Mouse (Mus musculus): ENCODE results near the gene Galnt7. TPM values are rescaled to one million over a fixed set of nuclear protein-coding genes. Genes with fewer than 3 reads are reported as not detected.

Gene Galnt7
- polyA plus RNA-seq, 1 experiment from 2014 or later, result 9.7 TPM

GRCm38 (mm10) chr8:57574398-57574797, 78.4 kb downstream of the Galnt7 start:
- no peak overlapping the region for H3K9ac ChIP-seq
- H3K4me2 ChIP-seq, result no peak overlapping the region
- peaks cover 14% of the 10 kb centered on the region for H3K4me1 ChIP-seq
- H3K27me3 ChIP-seq (replicated peaks), result no peaks in the 10 kb centered on the region
- no peaks in the 10 kb centered on the region for H3K36me3 ChIP-seq (replicated peaks)
- H3K27ac ChIP-seq, result no peak overlapping the region
- ATAC-seq (replicated peaks), result peak; percentile 80
- WGBS, result 8% methylated on average over 7 of the region's 7 CpGs
- H3K9me3 ChIP-seq, result no peaks in the 10 kb centered on the region
- H3K4me3 ChIP-seq, result no peak overlapping the region

- Histone ChIP-seq H3K4me3 (no peak overlapping the region), H3K9me3 (no peaks in the 10 kb centered on the region), H3K27ac (no peak overlapping the region), H3K4me1 (peaks cover 18% of the 10 kb centered on the region), H3K9ac (no peak overlapping the region), H3K27me3 (replicated peaks) (no peaks in the 10 kb centered on the region), H3K36me3 (replicated peaks) (no peaks in the 10 kb centered on the region), H3K4me2 (no peak overlapping the region)
- 82% methylated on average over 6 of the region's 6 CpGs for WGBS
- ATAC-seq (replicated peaks), result no peak
Measured at GRCm38 (mm10) chr8:57573844-57574243, 79.0 kb downstream of the Galnt7 start.

- peaks cover 14% of the 10 kb centered on the region; the same call in 1 of the 2 replicates for H3K4me1 ChIP-seq
- no peaks in the 10 kb centered on the region for H3K9me3 ChIP-seq
- no peak overlapping the region for H3K9ac ChIP-seq
- H3K27ac ChIP-seq, result no peak overlapping the region
- WGBS, result 86% methylated on average over 6 of the region's 6 CpGs
- H3K27me3 ChIP-seq (replicated peaks), result no peaks in the 10 kb centered on the region
- no peak overlapping the region for H3K4me2 ChIP-seq
- no peaks in the 10 kb centered on the region for H3K36me3 ChIP-seq (replicated peaks)
- H3K4me3 ChIP-seq, result no peak overlapping the region
- ATAC-seq (replicated peaks), result no peak
Measured at GRCm38 (mm10) chr8:57569886-57570285, 82.9 kb downstream of the Galnt7 start.

- ATAC-seq (replicated peaks), result peak; percentile 37; the same call in 1 of the 2 replicates
- Histone ChIP-seq H3K4me2 (no peak overlapping the region), H3K36me3 (replicated peaks) (no peaks in the 10 kb centered on the region), H3K27ac (no peak overlapping the region), H3K4me3 (no peak overlapping the region), H3K4me1 (peaks cover 9% of the 10 kb centered on the region; the same call in 1 of the 2 replicates), H3K27me3 (replicated peaks) (no peaks in the 10 kb centered on the region), H3K9me3 (no peaks in the 10 kb centered on the region), H3K9ac (no peak overlapping the region)
- 51% methylated on average over 11 of the region's 11 CpGs for WGBS
Measured at GRCm38 (mm10) chr8:57569400-57569795, 83.4 kb downstream of the Galnt7 start.

- ATAC-seq (replicated peaks), result peak; percentile 57
Measured at GRCm38 (mm10) chr8:57568633-57569399, 84.0 kb downstream of the Galnt7 start.

GRCm38 (mm10) chr8:57567998-57568397, 84.8 kb downstream of the Galnt7 start:
- Histone ChIP-seq H3K36me3 (replicated peaks) (no peaks in the 10 kb centered on the region), H3K9me3 (no peaks in the 10 kb centered on the region), H3K27me3 (replicated peaks) (no peaks in the 10 kb centered on the region), H3K27ac (no peak overlapping the region), H3K4me1 (peaks cover 8% of the 10 kb centered on the region; the same call in 1 of the 2 replicates), H3K9ac (no peak overlapping the region), H3K4me2 (no peak overlapping the region), H3K4me3 (no peak overlapping the region)
- ATAC-seq (replicated peaks), result no peak
- 81% methylated on average over 7 of the region's 7 CpGs for WGBS

More at GRCm38 (mm10) chr8:57568633-57569399, 84.0 kb downstream of the Galnt7 start:
- Histone ChIP-seq H3K9ac (no peak overlapping the region), H3K27me3 (replicated peaks) (no peaks in the 10 kb centered on the region), H3K4me1 (peaks cover 8% of the 10 kb centered on the region; the same call in 1 of the 2 replicates), H3K4me2 (no peak overlapping the region), H3K27ac (no peak overlapping the region), H3K9me3 (no peaks in the 10 kb centered on the region), H3K4me3 (no peak overlapping the region), H3K36me3 (replicated peaks) (no peaks in the 10 kb centered on the region)
- WGBS, result 68% methylated on average over 18 of the region's 18 CpGs

- Histone ChIP-seq H3K4me2 (no peak overlapping the region), H3K36me3 (replicated peaks) (no peaks in the 10 kb centered on the region), H3K9ac (no peak overlapping the region), H3K4me1 (peaks cover 8% of the 10 kb centered on the region; the same call in 1 of the 2 replicates), H3K4me3 (no peak overlapping the region), H3K27ac (no peak overlapping the region), H3K9me3 (no peaks in the 10 kb centered on the region), H3K27me3 (replicated peaks) (no peaks in the 10 kb centered on the region)
- 89% methylated on average over 6 of the region's 6 CpGs for WGBS
- no peak for ATAC-seq (replicated peaks)
Measured at GRCm38 (mm10) chr8:57565039-57565438, 87.8 kb downstream of the Galnt7 start.

GRCm38 (mm10) chr8:57563726-57564125, 89.1 kb downstream of the Galnt7 start:
- Histone ChIP-seq H3K27ac (no peak overlapping the region), H3K4me2 (no peak overlapping the region), H3K9me3 (no peaks in the 10 kb centered on the region), H3K9ac (no peak overlapping the region), H3K4me3 (no peak overlapping the region), H3K36me3 (replicated peaks) (no peaks in the 10 kb centered on the region), H3K4me1 (peaks cover 3% of the 10 kb centered on the region; the same call in 1 of the 2 replicates), H3K27me3 (replicated peaks) (no peaks in the 10 kb centered on the region)
- 92% methylated on average over 15 of the region's 15 CpGs for WGBS
- no peak for ATAC-seq (replicated peaks)

- 91% methylated on average over 3 of the region's 3 CpGs for WGBS
- H3K36me3 ChIP-seq (replicated peaks), result no peaks in the 10 kb centered on the region
- no peaks in the 10 kb centered on the region for H3K9me3 ChIP-seq
- no peak overlapping the region for H3K4me2 ChIP-seq
- no peak overlapping the region for H3K4me3 ChIP-seq
- no peak overlapping the region for H3K9ac ChIP-seq
- no peaks in the 10 kb centered on the region for H3K27me3 ChIP-seq (replicated peaks)
- peaks cover 3% of the 10 kb centered on the region; the same call in 1 of the 2 replicates for H3K4me1 ChIP-seq
- ATAC-seq (replicated peaks), result no peak
- H3K27ac ChIP-seq, result no peak overlapping the region
Measured at GRCm38 (mm10) chr8:57562741-57563140, 90.1 kb downstream of the Galnt7 start.

GRCm38 (mm10) chr8:57560926-57561325, 91.9 kb downstream of the Galnt7 start:
- no peak for ATAC-seq (replicated peaks)
- 84% methylated on average over 9 of the region's 9 CpGs for WGBS
- H3K27ac ChIP-seq, result no peak overlapping the region
- no peak overlapping the region for H3K9ac ChIP-seq
- no peak overlapping the region for H3K4me2 ChIP-seq
- H3K4me1 ChIP-seq, result no peaks in the 10 kb centered on the region
- no peaks in the 10 kb centered on the region for H3K36me3 ChIP-seq (replicated peaks)
- H3K9me3 ChIP-seq, result no peaks in the 10 kb centered on the region
- H3K27me3 ChIP-seq (replicated peaks), result no peaks in the 10 kb centered on the region
- H3K4me3 ChIP-seq, result no peak overlapping the region

- H3K4me1 ChIP-seq, result no peaks in the 10 kb centered on the region
- WGBS, result 83% methylated on average over 14 of the region's 14 CpGs
Measured at GRCm38 (mm10) chr8:57552102-57553032, 100.5 kb downstream of the Galnt7 start.

GRCm38 (mm10) chr8:57547581-57547980, 105.3 kb downstream of the Galnt7 start:
- H3K27me3 ChIP-seq (replicated peaks), result no peaks in the 10 kb centered on the region
- H3K4me1 ChIP-seq, result no peaks in the 10 kb centered on the region
- 59% methylated on average over 12 of the region's 12 CpGs for WGBS
- no peak for ATAC-seq (replicated peaks)
- no peak overlapping the region for H3K4me3 ChIP-seq
- H3K4me2 ChIP-seq, result no peak overlapping the region
- no peak overlapping the region for H3K27ac ChIP-seq
- H3K9me3 ChIP-seq, result no peaks in the 10 kb centered on the region
- H3K9ac ChIP-seq, result no peak overlapping the region
- H3K36me3 ChIP-seq (replicated peaks), result no peaks in the 10 kb centered on the region

More at GRCm38 (mm10) chr8:57552102-57553032, 100.5 kb downstream of the Galnt7 start:
- Histone ChIP-seq H3K9ac (no peak overlapping the region), H3K27ac (no peak overlapping the region), H3K4me2 (no peak overlapping the region), H3K36me3 (replicated peaks) (no peaks in the 10 kb centered on the region), H3K9me3 (no peaks in the 10 kb centered on the region), H3K4me3 (no peak overlapping the region), H3K27me3 (replicated peaks) (no peaks in the 10 kb centered on the region)
- ATAC-seq (replicated peaks), result no peak

Measured in midbrain, embryonic 15.5 days (tissue).